Mouse (Mus musculus) small intestine, adult 2 months (tissue): Measurements from ENCODE around the gene Olfr554.

Experiments used
- CTCF ChIP-seq: fragments of 200-500 bp; IDR thresholded peaks from 2 replicates; pipeline ENCODE4 v1.5.1; 2012; ENCODE audit warnings: low read depth, mild to moderate bottlenecking, control low read depth, inconsistent platforms, low read length, moderate library complexity, mixed read lengths; ENCODE audit not compliant: insufficient replicate concordance, insufficient read length; ENCODE audit errors: extremely low read depth
- POLR2A ChIP-seq: fragments of 200-500 bp; IDR thresholded peaks from 2 replicates; pipeline ENCODE4 v1.6.1; 2012; ENCODE audit warnings: low read depth, mild to moderate bottlenecking, control low read depth, inconsistent platforms, low read length, moderate library complexity

DNA sequence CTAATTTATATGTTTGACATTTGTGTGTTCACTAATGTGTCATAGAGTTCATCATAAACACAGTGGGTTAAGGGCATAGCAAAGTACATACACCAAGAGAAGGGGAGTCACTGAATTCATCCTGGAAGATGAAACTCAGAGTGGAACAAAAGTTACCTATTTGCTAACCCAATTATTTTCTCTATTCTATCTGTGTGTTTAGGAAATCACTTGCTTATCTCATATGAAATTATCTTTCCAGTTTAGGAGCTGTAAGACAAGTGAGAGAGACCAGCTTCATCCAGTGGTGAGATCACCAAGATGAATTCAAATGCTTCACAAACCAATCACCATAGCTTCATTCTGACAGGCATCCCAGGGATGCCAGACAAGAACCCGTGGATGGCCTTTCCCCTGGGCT, 20.3 kb downstream of the Olfr554 start, which contains the start of gene Olfr555:
- no peak for TF ChIP-seq CTCF
- TF ChIP-seq POLR2A: no peak
